Mouse (Mus musculus): ENCODE measurements around the gene Ache. TPM values are rescaled to one million over a fixed set of nuclear protein-coding genes. Genes with fewer than 3 reads are reported as not detected.

Gene Ache
- total RNA-seq, 1 experiment from 2014 or later = 0.57 TPM

Other genes starting within 250 kb of the Ache start
- gene Ap1s1, start 241.4 kb upstream of the Ache start, total RNA-seq (2017) = 11.6 to 30.8 TPM (median 18.7 TPM) in 3 replicates
- not detected in 3 replicates for gene Serpine1, start 215.3 kb upstream of the Ache start, total RNA-seq (2017)
- gene Trim56, start 171.3 kb upstream of the Ache start, total RNA-seq (2017) = 36.1 to 76.1 TPM (median 37.9 TPM) in 3 replicates
- gene Muc3, start 138.2 kb upstream of the Ache start, total RNA-seq (2017) = not detected in 3 replicates
- not detected in 3 replicates for gene Muc3a, start 75.1 kb upstream of the Ache start, total RNA-seq (2017)
- gene Ufsp1, start 7.1 kb downstream of the Ache start, total RNA-seq (2017) = 0.64 to 3.0 TPM (median 1.2 TPM) in 3 replicates
- 250 to 289 TPM (median 261 TPM) in 3 replicates for gene Srrt, start 20.2 kb downstream of the Ache start, total RNA-seq (2017)
- 2.7 to 4.0 TPM (median 3.2 TPM) in 3 replicates for gene Trip6, start 26.9 kb downstream of the Ache start, total RNA-seq (2017)
- 24.2 to 30.4 TPM (median 25.2 TPM) in 3 replicates for gene Slc12a9, start 46.1 kb downstream of the Ache start, total RNA-seq (2017)
- gene Ephb4, start 62.6 kb downstream of the Ache start, total RNA-seq (2017) = not detected in 3 replicates
- gene Zan, start 189.5 kb downstream of the Ache start, total RNA-seq (2017) = not detected in 3 replicates
- 9.7 to 27.5 TPM (median 20.4 TPM) in 3 replicates for gene Pop7, start 215.0 kb downstream of the Ache start, total RNA-seq (2017)
- gene Gigyf1, start 231.0 kb downstream of the Ache start, total RNA-seq (2017) = 11.9 to 24.2 TPM (median 12.0 TPM) in 3 replicates
- gene Epo, start 245.7 kb downstream of the Ache start, total RNA-seq (2017) = not detected in 3 replicates
- gene Gnb2, start 246.0 kb downstream of the Ache start, total RNA-seq (2017) = 361 to 408 TPM (median 386 TPM) in 3 replicates